Mouse (Mus musculus) heart, adult 2 months (tissue): Measurements from ENCODE around the gene 2810408A11Rik.

ENCODE experiments used
- CTCF ChIP-seq: fragments of 200-600 bp; IDR thresholded peaks from 2 replicates; pipeline ENCODE4 v1.8.1; 2022; ENCODE audit warnings: antibody characterized with exemption, mild to moderate bottlenecking, moderate library complexity
- POLR2A ChIP-seq: fragments of 200-500 bp; IDR thresholded peaks from 2 replicates; pipeline ENCODE4 v1.6.1; 2011; ENCODE audit warnings: mild to moderate bottlenecking, low read depth, low read length, control low read depth; ENCODE audit not compliant: insufficient read depth

GRCm38 (mm10) chr11:69901993-69902392, 1.2 kb upstream of the 2810408A11Rik start:
- TF ChIP-seq CTCF (no peak), POLR2A (no peak)
